Mouse (Mus musculus) heart, embryonic 11.5 days (tissue): ENCODE data around the gene Prr23a3. TPM values are rescaled to one million over a fixed set of nuclear protein-coding genes. Genes with fewer than 3 reads are reported as not detected.

Experiments used
- ATAC-seq: fragments of 200-750 bp; cut with Nextera tagmentation; replicated peaks from 2 replicates; pipeline ENCODE4 v1.8.0; 2017; ENCODE audit warnings: moderate library complexity; ENCODE audit not compliant: insufficient number of reproducible peaks, low FRiP score, low TSS enrichment
- H3K27ac ChIP-seq: fragments of 300-500 bp; sonication (generic); 2 replicates; pipeline ENCODE4 v1.5.1; 2014; ENCODE audit warnings: mild to moderate bottlenecking, low read depth, low read length
- H3K27me3 ChIP-seq: fragments of 300-500 bp; sonication (generic); 2 replicates; pipeline ENCODE4 v1.6.1; 2014; ENCODE audit warnings: mild to moderate bottlenecking, low read length, mixed read lengths; ENCODE audit not compliant: control insufficient read depth, insufficient read depth
- H3K36me3 ChIP-seq: fragments of 300-500 bp; sonication (generic); 2 replicates; pipeline ENCODE4 v1.6.1; 2014; ENCODE audit warnings: mild to moderate bottlenecking, low read length, moderate library complexity, mixed read lengths; ENCODE audit not compliant: control insufficient read depth, insufficient read depth
- H3K4me1 ChIP-seq: fragments of 300-500 bp; sonication (generic); 2 replicates; pipeline ENCODE4 v1.6.1; 2014; ENCODE audit warnings: low read length; ENCODE audit not compliant: control insufficient read depth, insufficient read depth
- H3K4me2 ChIP-seq: fragments of 300-500 bp; sonication (generic); 2 replicates; pipeline ENCODE4 v1.6.1; 2014; ENCODE audit warnings: mild to moderate bottlenecking, moderate library complexity
- H3K4me3 ChIP-seq: fragments of 300-500 bp; sonication (generic); 2 replicates; pipeline ENCODE4 v1.5.1; 2014; ENCODE audit warnings: low read depth, low read length
- H3K9ac ChIP-seq: fragments of 300-500 bp; sonication (generic); 2 replicates; pipeline ENCODE4 v1.6.1; 2014; ENCODE audit warnings: mild to moderate bottlenecking, low read depth, low read length, moderate library complexity
- H3K9me3 ChIP-seq: fragments of 300-500 bp; sonication (generic); replicated peaks from 2 replicates; pipeline ENCODE4 v1.6.1; 2016; ENCODE audit warnings: low read length; ENCODE audit not compliant: control insufficient read depth
- WGBS: fragments of 180-500 bp; shearing (Covaris S2); extraction: QIAGEN DNeasy Blood & Tissue Kit; methylation state at CpG from one replicate; pipeline ENCODE4 v1.1.7; 2014; ENCODE audit not compliant: insufficient replicate concordance; 5-methylcytosine and 5-hydroxymethylcytosine counted together
- polyA plus RNA-seq: library from polyadenylated mRNA; unstranded; fragments of >200 nt; fragmentation: Nextera tagmentation; extraction: Ambion mirVana; gene quantifications from 2 replicates; pipeline ENCODE4 v1.2.1, GENCODE M21; 2014

The Prr23a3 gene
- polyA plus RNA-seq, 1 experiment from 2014 or later = not detected

GRCm38 (mm10) chr9:98837537-98838074 lies 27.0 kb upstream of the Prr23a3 start:
- WGBS = 73% methylated on average over 7 of the region's 7 CpGs
- H3K4me1 ChIP-seq = no peaks in the 10 kb centered on the region
- ATAC-seq = no peak

GRCm38 (mm10) chr9:98842117-98842516 lies 22.4 kb upstream of the Prr23a3 start, which contains the start of gene Prr23a1:
Prr23a1 (plus strand) TSS chr9:98842503.
- Histone ChIP-seq H3K27ac (no peak within 1 kb of the TSS), H3K4me1 (no peaks in the 10 kb centered on the region), H3K9ac (no peak within 1 kb of the TSS), H3K4me3 (peak within 1 kb of the TSS; percentile 19), H3K4me2 (peak within 1 kb of the TSS; percentile 43), H3K27me3 (peaks cover 8% of the 10 kb centered on the region; the same call in 1 of the 2 replicates), H3K9me3 (no peaks in the 10 kb centered on the region), H3K36me3 (no peaks in the 10 kb centered on the region)
- 43% methylated on average over 22 of the region's 22 CpGs for WGBS
- no peak for ATAC-seq

More at GRCm38 (mm10) chr9:98837537-98838074, 27.0 kb upstream of the Prr23a3 start:
- H3K4me3 ChIP-seq = no peak overlapping the region
- H3K27me3 ChIP-seq = peaks cover 8% of the 10 kb centered on the region; the same call in 1 of the 2 replicates
- H3K9me3 ChIP-seq = no peaks in the 10 kb centered on the region
- no peak overlapping the region for H3K9ac ChIP-seq
- H3K4me2 ChIP-seq = no peak overlapping the region
- H3K27ac ChIP-seq = no peak overlapping the region
- no peaks in the 10 kb centered on the region for H3K36me3 ChIP-seq

- Histone ChIP-seq H3K27ac (no peak within 1 kb of the TSS), H3K27me3 (no peaks in the 10 kb centered on the region), H3K4me1 (no peaks in the 10 kb centered on the region), H3K9me3 (no peaks in the 10 kb centered on the region), H3K9ac (no peak within 1 kb of the TSS), H3K36me3 (no peaks in the 10 kb centered on the region), H3K4me3 (no peak within 1 kb of the TSS), H3K4me2 (no peak within 1 kb of the TSS)
- ATAC-seq = no peak
- 48% methylated on average over 18 of the region's 18 CpGs for WGBS
Measured at GRCm38 (mm10) chr9:98856210-98856609, 8.4 kb upstream of the Prr23a3 start, which contains the start of gene Prr23a2. Prr23a2 (plus strand) TSS chr9:98856494.

GRCm38 (mm10) chr9:98863463-98863862 lies 1.1 kb upstream of the Prr23a3 start:
- H3K4me3 ChIP-seq = no peak overlapping the region
- 63% methylated on average over 3 of the region's 3 CpGs for WGBS
- no peaks in the 10 kb centered on the region for H3K9me3 ChIP-seq
- no peaks in the 10 kb centered on the region for H3K36me3 ChIP-seq
- H3K27me3 ChIP-seq = peaks cover 17% of the 10 kb centered on the region
- no peaks in the 10 kb centered on the region for H3K4me1 ChIP-seq
- H3K27ac ChIP-seq = no peak overlapping the region
- no peak overlapping the region for H3K4me2 ChIP-seq
- ATAC-seq = no peak
- no peak overlapping the region for H3K9ac ChIP-seq

- Histone ChIP-seq H3K4me2 (no peak overlapping the region), H3K4me1 (no peaks in the 10 kb centered on the region), H3K27ac (no peak overlapping the region), H3K4me3 (no peak overlapping the region), H3K9ac (no peak overlapping the region), H3K27me3 (no peaks in the 10 kb centered on the region), H3K36me3 (no peaks in the 10 kb centered on the region), H3K9me3 (peaks cover 5% of the 10 kb centered on the region; the same call in 1 of the 2 replicates)
- no peak for ATAC-seq
- 69% methylated on average over 1 of the region's 1 CpGs for WGBS
Measured at GRCm38 (mm10) chr9:98901486-98901885, 36.9 kb downstream of the Prr23a3 start.

- Histone ChIP-seq H3K4me3 (no peak within 1 kb of the TSS), H3K4me2 (no peak within 1 kb of the TSS), H3K36me3 (no peaks in the 10 kb centered on the region), H3K9ac (no peak within 1 kb of the TSS), H3K27me3 (no peaks in the 10 kb centered on the region), H3K27ac (no peak within 1 kb of the TSS), H3K9me3 (no peaks in the 10 kb centered on the region; the same call in 1 of the 2 replicates), H3K4me1 (no peaks in the 10 kb centered on the region)
- ATAC-seq = no peak
- WGBS = 89% methylated on average over 2 of the region's 2 CpGs
Measured at GRCm38 (mm10) chr9:98902819-98903218, 38.3 kb downstream of the Prr23a3 start, which contains the start of gene 7420426K07Rik. 7420426K07Rik (plus strand) TSS chr9:98903119.

Other genes starting within 250 kb of the Prr23a3 start
- not detected in 2 replicates for gene Prr23a1, start 22.3 kb upstream of the Prr23a3 start, polyA plus RNA-seq
- gene Prr23a2, start 8.3 kb upstream of the Prr23a3 start, polyA plus RNA-seq = not detected in 2 replicates
- not detected in 2 replicates for gene 7420426K07Rik, start 38.4 kb downstream of the Prr23a3 start, polyA plus RNA-seq
- not detected in 2 replicates for gene Foxl2, start 90.5 kb downstream of the Prr23a3 start, polyA plus RNA-seq
- gene Faim, start 121.6 kb downstream of the Prr23a3 start, polyA plus RNA-seq = 36.8 and 38.3 TPM in 2 replicates
- gene Gm1123, start 170.9 kb downstream of the Prr23a3 start, polyA plus RNA-seq = 0.10 TPM in 1 of 2 replicates, not detected in the other